Mouse (Mus musculus): ENCODE results near the gene Numbl. TPM values are rescaled to one million over a fixed set of nuclear protein-coding genes. Genes with fewer than 3 reads are reported as not detected.

The Numbl gene
- total RNA-seq, 2 experiments from 2014 or later, result 8.0 to 10.2 TPM

DNA sequence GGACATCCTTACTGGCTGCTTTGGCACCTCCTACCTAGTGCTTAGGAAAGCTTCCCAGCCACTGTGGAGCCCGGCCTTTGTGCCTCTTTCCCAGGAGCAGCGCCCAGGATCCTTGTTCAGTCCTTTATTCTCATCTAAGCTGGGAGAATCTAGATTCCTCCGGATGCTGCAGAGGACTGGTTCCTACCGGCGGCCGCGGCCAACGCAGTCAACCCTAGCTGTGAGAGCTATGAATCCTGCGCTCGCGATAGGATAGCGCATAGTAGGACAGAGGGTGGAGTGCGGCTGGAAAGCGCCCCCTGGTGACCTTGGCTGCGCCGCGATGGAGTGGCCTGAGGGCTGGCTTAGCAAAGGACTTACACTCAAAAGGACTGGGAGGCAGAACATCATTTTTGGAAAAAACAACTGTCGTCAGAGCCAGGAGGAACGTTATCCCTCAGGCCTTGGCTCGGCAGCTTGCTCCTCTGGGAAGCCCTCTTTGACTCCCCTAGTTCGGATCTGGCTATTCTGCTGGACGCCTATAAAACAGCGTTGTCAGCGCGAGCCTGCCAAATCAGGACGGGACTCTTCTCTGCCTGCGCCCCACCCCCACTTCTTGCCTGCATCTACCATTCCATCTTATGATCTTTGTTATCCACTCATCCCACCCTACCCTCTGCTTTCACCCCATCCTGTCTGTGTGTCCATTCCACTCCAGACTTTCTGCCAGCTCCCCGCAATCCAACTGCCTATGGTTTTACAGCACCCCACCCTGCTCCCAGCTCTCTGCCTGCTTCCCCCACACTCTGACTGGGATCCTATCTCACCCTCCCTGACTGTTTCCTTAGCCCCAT lies 26.8 kb downstream of the Numbl start:
- intact Hi-C loops (cut with DNase I; ENCODE audit: low total_unique reads), result no loop called here
- DNase-seq, result peak; percentile 76

GRCm38 (mm10) chr7:27285698-27286066 lies 27.4 kb downstream of the Numbl start:
- DNase-seq, result peak; percentile 71
- intact Hi-C loops (cut with DNase I; ENCODE audit: low total_unique reads), result no loop called here

DNA sequence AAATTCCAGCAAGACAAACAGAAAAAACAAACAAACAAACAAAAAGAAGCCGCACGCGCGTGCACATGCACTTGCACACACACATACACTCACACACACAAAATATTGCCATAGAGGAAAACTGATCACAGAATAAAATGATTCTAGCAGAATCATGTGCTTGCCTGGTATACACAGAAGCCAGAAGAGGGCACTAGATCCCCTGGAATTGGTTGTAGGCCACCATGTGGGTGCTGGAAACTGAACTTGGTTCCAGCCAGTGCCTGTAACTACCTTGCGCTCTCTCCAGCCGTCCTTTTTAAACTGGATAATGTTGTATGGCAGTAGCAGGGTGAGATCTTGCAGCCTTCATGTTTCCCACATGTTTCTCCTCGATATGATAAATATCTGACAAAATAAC lies 30.5 kb downstream of the Numbl start:
- intact Hi-C loops (cut with DNase I; ENCODE audit: low total_unique reads), result no loop called here
- DNase-seq, result no peak

DNA sequence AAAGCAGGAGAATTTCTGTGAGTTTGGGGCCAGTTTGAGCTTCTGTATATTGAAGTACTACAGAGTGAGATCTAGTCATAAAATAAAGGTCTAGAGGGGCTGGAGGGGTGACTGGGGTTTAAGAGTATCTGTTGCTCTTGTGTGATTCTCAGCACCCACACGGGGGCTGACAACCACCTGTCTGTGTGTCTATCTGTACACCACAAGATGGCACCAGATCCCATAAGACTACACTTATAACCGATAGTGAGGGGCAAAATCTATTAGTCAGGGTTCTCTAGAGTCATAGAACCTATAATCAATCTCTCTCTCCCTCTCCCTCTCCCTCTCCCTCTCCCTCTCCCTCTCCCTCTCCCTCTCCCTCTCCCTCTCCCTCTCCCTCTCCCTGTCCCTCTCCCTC lies 32.3 kb downstream of the Numbl start:
- no peak for DNase-seq
- intact Hi-C loops (cut with DNase I; ENCODE audit: low total_unique reads), result no loop called here

DNA sequence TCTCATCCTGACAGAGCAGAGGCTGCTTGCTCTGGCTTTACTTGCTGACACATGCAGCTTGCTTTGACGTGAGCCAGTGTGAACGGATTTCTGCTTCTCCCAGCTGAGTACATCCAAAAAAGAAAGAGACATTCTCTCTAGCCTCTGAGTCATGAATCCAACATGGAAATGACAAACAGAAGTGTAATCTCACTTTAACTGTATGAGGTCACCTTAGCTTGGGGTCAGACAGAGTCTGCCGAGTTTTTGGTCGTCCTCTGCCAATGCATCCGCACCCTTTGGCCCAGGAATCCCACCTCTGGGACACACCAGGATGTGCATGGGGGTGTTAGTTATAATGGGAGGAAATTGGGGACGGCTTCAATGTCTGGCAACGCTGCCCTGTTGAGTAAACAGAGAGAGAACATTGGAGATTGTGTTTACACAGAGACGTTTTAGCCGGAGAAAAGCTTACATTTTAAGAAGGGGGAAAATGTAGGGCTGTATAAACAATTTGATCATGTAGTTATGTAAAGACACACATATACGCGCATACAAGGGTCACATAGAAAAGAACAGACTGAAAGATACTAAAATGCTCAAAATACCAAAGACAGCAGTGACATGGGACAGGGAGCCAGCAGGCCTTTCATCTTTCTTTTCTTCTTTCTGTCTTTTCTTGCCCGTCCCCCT lies 33.7 kb downstream of the Numbl start:
- intact Hi-C loops (cut with DNase I; ENCODE audit: low total_unique reads), result no loop called here
- peak; percentile 78 for DNase-seq

DNA sequence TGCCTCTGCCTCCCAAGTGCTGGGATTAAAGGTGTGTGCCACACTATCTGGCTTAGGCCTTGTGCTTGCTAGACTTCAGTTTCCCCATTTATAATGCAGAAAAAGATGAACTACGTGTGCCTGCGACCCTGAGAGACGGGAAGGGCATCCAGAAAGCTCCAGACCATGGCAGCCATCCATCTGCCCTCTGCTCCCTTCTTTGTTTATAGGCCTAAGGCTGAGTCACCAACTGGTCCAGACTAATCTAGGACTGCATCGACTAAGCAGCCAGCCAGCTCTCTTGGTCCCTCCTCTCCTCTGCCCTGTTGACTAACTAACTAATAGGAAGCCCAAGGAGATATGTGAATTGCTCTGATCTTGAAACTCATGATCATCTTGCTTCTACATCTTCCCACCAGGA lies 37.7 kb downstream of the Numbl start:
- DNase-seq, result no peak
- intact Hi-C loops (cut with DNase I; ENCODE audit: low total_unique reads), result no loop called here

GRCm38 (mm10) chr7:27296518-27296917 lies 38.3 kb downstream of the Numbl start:
- intact Hi-C loops (cut with DNase I; ENCODE audit: low total_unique reads), result no loop called here
- no peak for DNase-seq

DNA sequence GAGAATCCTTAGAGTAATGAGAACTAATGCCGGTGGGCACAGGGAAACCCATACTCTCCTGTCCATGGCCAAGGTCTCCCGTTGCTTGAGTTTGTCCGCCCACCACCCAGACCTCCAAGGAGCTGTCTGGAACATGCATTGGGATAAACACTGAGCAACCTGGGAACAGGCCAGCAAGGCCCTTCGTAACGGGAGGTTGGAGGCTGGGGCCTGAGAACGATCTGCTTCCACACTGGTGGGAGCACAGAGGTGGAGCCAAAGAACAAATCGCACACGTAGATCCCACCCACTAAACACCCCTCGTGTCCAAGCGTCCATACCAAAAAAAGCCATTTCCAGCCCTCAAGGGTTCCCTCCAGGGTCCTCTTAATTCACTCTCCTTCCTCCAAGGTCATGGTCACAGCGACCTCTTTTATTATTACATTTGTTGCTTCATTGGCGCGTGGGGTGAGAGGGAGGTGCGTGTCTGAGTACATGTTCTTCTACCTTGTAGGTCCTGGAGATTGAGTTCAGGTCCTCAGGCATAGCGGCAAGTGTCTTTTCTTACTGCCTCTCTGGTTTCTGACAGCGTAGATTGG lies 39.9 kb downstream of the Numbl start:
- intact Hi-C loops (cut with DNase I; ENCODE audit: low total_unique reads), result no loop called here
- no peak for DNase-seq

DNA sequence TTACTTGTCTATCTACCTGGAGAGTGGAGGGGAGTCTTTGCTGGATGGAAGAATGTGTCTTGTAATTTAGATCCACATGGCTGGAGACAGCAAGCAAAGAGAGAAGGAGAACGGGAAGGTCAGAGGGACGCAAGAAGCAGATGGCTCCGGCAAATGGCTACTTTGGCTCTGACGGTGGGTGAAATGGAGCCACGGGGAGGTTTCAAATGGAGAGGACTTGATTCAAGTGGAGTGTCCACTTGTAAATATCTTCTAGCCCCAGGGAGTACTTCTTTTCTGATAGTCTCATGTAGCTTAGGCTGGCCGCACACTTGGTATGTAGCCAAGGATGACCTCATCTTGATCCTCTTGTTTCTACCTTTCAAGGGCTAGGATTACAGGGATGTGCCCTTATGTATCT lies 40.6 kb downstream of the Numbl start:
- intact Hi-C loops (cut with DNase I; ENCODE audit: low total_unique reads), result no loop called here
- no peak for DNase-seq

DNA sequence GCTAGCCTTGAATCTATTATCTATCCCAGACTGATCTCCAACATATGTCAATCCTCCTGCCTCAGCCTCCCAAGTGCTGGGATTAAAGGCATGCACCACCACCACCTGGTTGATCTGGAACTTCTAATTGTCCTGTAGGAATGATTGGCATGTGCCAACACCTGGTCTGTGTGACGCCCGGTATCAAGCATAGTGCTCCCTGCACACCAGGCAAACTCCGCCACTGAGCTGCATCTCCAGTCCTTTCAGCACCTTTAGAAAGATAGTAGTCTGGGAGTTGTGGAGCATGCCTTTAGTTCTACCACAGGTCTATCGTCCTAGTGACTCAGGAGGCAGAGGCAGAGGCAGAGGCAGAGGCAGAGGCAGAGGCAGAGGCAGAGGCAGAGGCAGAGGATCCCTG lies 42.1 kb downstream of the Numbl start:
- intact Hi-C loops (cut with DNase I; ENCODE audit: low total_unique reads), result no loop called here
- DNase-seq, result no peak

DNA sequence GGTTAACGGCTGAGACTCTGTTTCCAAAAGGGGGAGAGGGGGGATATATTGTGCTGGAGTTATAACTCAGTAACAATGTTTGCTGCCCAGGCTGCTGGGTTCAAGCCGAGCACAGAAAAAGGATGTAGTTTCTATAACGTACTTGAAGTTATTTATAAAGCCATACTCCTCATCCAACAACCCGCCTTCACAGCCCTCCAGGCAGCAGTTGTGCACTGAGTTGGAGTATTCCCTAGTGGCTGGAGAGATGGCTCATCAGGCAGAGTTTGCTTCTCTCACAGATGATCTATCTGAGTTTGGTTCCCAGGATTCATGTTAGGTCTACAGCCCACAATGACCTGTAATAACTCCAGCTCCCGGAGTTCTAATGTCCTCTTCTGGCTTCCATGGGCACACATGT lies 42.6 kb downstream of the Numbl start:
- no peak for DNase-seq
- intact Hi-C loops (cut with DNase I; ENCODE audit: low total_unique reads), result no loop called here

DNA sequence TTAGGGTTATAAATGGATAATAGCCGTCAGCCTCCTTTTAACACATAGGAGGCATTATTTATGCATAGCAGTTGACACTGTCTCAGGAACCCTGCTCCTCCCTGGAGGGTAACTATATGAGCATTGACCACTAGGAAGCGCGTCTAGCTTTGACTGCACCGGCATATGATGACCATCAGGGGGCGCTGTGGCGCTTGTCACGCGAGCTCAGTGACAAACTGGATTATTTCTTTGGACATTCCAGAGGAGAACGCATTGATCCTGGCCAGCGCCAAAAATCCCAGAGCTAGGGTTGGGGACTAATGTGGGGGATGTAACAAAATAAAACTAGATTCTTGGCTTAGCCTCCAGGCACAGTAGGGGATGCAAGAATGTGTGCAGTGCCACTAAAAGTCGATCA lies 43.9 kb downstream of the Numbl start:
- intact Hi-C loops (cut with DNase I; ENCODE audit: low total_unique reads), result loop anchor here (2.0 kb wide), 1 partner anchor 27 kb away; no protein-coding TSS in a partner anchor
- DNase-seq, result peak; percentile 74

- no peak for DNase-seq
- intact Hi-C loops (cut with DNase I; ENCODE audit: low total_unique reads), result no loop called here
Observed at GRCm38 (mm10) chr7:27305091-27305730, 47.0 kb downstream of the Numbl start.

DNA sequence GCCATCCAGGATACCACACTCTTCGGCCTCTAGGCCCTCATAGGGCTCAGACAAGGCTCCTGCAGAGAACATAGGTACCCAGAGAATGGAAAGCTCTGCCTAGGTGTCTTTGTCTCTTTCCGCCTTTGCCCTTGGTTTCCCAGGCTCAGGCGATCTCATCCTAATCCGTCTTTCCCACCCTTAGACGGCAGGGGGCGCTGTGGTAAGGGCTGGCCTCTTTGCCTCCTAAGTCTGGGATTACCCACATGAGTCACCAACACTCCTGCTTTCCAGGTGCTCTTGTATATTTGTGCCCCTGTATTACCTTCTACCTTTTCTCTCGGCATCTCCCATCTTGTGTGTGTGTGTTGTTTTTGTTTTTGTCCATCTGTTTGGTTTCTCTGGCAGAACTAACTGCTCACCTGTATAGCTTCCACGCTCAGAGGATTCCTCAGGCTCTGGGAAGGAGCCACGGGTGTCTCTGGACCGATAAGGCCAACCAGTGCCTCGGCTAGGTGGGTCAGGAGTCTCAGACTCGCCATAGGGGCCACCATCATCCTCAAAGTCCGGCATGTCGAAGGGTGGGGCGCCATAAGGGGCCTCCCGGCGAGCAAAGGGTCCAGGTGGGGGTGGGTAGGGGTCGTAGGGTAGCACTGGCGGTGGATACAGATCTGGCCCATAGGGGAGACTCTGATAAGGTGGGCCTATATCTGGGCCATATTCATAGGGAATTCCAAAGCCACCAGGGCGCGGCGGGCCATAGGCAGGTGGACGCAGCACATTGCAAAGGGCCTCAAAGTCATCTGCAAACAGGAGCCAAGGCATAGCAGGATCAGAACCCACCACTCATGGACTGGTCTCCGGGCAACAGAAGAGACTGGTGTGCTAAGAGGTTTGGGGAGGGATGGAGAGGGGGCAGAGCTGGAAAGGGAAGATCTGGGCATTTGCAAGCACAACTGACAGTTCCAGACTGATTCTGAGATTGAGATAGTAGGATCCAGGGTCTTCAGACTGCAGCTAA lies 48.2 kb downstream of the Numbl start:
- intact Hi-C loops (cut with DNase I; ENCODE audit: low total_unique reads), result no loop called here
- DNase-seq, result no peak

- intact Hi-C loops (cut with DNase I; ENCODE audit: low total_unique reads), result no loop called here
- DNase-seq, result no peak
Observed at GRCm38 (mm10) chr7:27307551-27307950, 49.3 kb downstream of the Numbl start.

DNA sequence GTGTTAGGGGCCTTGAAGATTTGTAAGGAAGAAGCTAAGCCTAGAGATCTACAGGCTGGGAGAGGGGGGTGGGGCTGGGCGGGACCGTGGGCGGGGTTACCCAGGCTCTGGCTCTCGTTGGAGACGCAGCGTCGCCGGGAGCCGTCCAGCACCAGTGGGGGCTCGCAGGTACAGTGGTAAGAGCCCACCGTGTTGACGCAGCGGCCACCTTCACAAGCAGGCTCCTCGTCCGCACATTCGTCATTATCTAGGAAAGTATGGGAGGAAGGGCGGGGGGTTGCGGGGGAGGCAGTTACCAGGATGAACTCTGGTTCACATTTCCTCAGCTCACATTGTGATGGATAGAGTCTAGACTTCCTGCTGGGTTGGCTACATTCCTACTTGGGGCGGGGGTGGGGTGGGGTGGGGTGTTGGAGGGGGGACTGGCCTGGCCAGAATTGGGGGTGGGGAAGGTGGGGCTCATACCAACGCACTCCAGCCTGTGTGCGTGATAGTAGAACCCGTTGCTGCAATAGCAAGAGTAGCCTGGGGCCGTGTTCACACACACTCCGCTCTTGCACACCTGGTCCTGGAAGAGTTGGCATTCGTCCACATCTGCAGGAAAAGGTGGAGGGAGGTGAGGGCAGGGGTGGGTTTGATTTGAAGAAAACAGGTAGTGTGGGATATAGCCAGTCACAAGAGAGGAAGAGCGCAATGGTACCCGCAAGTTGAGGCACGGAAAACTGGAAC lies 50.8 kb downstream of the Numbl start:
- no peak for DNase-seq
- intact Hi-C loops (cut with DNase I; ENCODE audit: low total_unique reads), result no loop called here

GRCm38 (mm10) chr7:27309832-27310231 lies 51.6 kb downstream of the Numbl start:
- intact Hi-C loops (cut with DNase I; ENCODE audit: low total_unique reads), result no loop called here
- DNase-seq, result no peak

- intact Hi-C loops (cut with DNase I; ENCODE audit: low total_unique reads), result no loop called here
- DNase-seq, result peak; percentile 73
Observed at GRCm38 (mm10) chr7:27310306-27310705, 52.1 kb downstream of the Numbl start.
